Mouse (Mus musculus): ENCODE data around the gene Mcpt4. TPM values are rescaled to one million over a fixed set of nuclear protein-coding genes. Genes with fewer than 3 reads are reported as not detected.
"Not testable (repeated sequence)": the region's sequence is repeated elsewhere in the genome, so short reads cannot be mapped to it uniquely, and the experiment has no call there.

Mcpt4 gene
- polyA plus RNA-seq (2015; fragmentation: Nextera tagmentation; extraction: Ambion mirVana): 3.7 TPM in 2 replicates

DNA sequence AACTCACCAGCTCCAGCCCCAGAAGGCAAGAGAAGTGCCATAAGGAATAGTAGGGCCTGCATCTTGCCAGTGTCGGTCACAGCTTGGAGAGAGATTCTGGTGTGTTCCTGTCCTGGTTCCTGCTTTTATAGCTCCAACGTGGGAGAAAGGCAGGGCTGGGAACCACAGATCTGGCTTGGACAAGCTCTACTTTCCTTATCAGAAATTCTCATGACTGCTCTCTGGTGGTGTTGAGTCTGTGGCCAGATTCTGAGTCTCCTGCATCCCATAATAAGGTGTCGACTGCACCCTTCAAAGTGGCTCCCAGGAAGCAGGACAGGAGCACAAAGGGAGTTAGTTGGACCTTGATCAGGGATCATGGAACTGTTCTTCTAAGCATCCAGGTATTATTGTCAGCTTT is at the start of gene Mcpt4:
Gene Mcpt4, minus strand, starts transcription at position 101 of the 400 bp plus-strand sequence.
- H3K27ac ChIP-seq (replicated peaks); H3K4me2 ChIP-seq (replicated peaks; ENCODE audit: low read depth); DNase-seq (ENCODE audit: low spot score); H3K27me3 ChIP-seq (ENCODE audit: control insufficient read depth, insufficient read depth, low read length); ATAC-seq (ENCODE audit: low FRiP score, low TSS enrichment); H3K4me3 ChIP-seq (ENCODE audit: low read depth, low read length); H3K36me3 ChIP-seq (ENCODE audit: control insufficient read depth, insufficient read depth, low read length); H3K4me1 ChIP-seq (replicated peaks; ENCODE audit: control insufficient read depth, insufficient read depth); H3K9ac ChIP-seq (ENCODE audit: low read length); H3K9me3 ChIP-seq (ENCODE audit: control insufficient read depth, low read length): not testable (repeated sequence)
- 71% methylated on average over 3 of the region's 3 CpGs for WGBS

DNA sequence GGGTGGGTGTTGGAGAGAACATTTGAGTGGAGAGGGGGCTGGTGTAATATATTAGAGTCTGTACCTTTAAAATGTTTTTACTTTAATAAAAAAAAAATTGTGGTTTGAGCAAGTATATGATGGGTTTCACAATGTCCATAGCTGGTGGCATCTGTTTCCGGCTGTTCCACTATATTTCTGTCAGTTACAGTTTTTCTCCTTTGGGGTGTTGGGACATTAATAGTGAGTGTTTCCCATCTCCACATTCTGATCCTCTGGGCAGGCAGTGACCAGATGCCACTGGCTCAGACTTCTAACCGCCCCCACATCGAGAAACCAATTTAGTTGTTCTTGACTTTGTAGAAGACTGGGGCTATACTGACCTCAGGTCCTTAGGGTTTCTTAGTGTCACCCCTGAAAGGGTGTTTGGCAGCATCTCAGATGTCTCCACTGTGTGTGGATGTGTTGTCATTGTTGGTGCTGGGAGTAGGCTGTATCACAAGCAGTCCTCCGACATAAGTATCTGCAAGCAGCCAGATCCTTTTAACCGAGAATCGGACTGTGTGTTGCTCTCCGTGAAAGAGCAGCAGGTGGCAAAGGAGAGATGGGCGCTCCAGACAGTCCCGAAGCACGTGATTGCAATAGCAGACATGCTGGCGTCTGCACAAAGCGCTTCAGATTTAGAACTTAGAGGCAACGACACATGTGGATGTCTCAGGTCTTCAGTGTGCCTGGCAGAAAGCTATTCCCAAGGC is 43.5 kb upstream of the Mcpt4 start:
- WGBS: 72% methylated on average over 13 of the region's 13 CpGs
- TF ChIP-seq EP300 (optimal IDR thresholded peaks at IDR 0.05) (no peak), CTCF (IDR thresholded peaks at IDR 0.05; ENCODE audit: low read depth) (no peak)

DNA sequence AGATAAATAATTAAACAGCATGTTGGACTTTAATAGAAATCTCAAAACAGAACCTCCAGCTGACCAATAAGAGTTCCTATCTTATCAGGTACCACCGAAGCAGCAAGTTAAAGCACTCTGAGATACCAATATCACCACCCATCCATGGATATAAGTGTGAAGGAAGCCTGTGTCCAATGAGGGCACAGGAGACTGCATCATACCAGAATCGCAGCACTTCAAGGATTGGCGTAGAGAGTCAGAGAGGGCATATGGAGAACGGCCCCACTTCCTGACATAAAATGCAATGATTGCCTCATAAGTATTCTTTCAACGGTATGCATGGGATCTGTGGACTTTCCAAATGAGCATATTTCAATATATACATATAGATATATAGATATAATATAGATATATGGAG is 42.9 kb upstream of the Mcpt4 start:
- Histone ChIP-seq H3K9ac (ENCODE audit: low read length) (no peak overlapping the region), H3K36me3 (ENCODE audit: control insufficient read depth, insufficient read depth, low read length) (no peaks in the 10 kb centered on the region), H3K27ac (replicated peaks) (no peak overlapping the region), H3K27me3 (ENCODE audit: control insufficient read depth, insufficient read depth, low read length) (no peaks in the 10 kb centered on the region), H3K4me3 (ENCODE audit: low read depth, low read length) (no peak overlapping the region), H3K4me1 (replicated peaks; ENCODE audit: control insufficient read depth, insufficient read depth) (no peaks in the 10 kb centered on the region), H3K4me2 (replicated peaks; ENCODE audit: low read depth) (no peak overlapping the region), H3K9me3 (ENCODE audit: control insufficient read depth, low read length) (no peaks in the 10 kb centered on the region)
- DNase-seq (ENCODE audit: low spot score) (no peak), ATAC-seq (ENCODE audit: low FRiP score, low TSS enrichment) (no peak)
- no peak for TF ChIP-seq EP300 (optimal IDR thresholded peaks at IDR 0.05)
- no peak for TF ChIP-seq CTCF (IDR thresholded peaks at IDR 0.05; ENCODE audit: low read depth)
- whole genome bisulfite sequencing: 76% methylated on average over 5 of the region's 5 CpGs

More for the DNA sequence above, 43.5 kb upstream of the Mcpt4 start:
- Histone ChIP-seq H3K36me3 (ENCODE audit: control insufficient read depth, insufficient read depth, low read length) (no peaks in the 10 kb centered on the region), H3K9me3 (ENCODE audit: control insufficient read depth, low read length) (no peaks in the 10 kb centered on the region), H3K4me2 (replicated peaks; ENCODE audit: low read depth) (no peak overlapping the region), H3K27me3 (ENCODE audit: control insufficient read depth, insufficient read depth, low read length) (no peaks in the 10 kb centered on the region), H3K4me1 (replicated peaks; ENCODE audit: control insufficient read depth, insufficient read depth) (no peaks in the 10 kb centered on the region), H3K4me3 (ENCODE audit: low read depth, low read length) (no peak overlapping the region), H3K27ac (replicated peaks) (no peak overlapping the region), H3K9ac (ENCODE audit: low read length) (no peak overlapping the region)
- ATAC-seq (ENCODE audit: low FRiP score, low TSS enrichment) (no peak), DNase-seq (ENCODE audit: low spot score) (no peak)

DNA sequence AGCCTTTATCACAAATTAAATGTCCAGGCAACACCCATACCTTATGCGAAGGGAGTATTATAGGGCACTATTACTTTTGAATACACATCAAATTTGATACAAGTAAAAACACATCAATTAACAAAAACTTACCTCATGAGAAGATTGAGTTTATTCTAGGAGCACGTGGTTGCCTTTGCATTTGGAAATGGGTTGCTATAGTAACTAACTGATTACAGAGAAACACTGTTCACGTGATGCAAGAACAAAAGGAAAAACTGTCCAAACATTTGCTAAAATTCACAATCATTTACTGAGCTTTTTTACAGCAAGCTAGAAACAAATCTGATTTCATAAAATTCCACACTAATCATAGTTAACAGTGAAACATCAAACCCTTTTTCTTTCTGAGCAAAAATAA is 41.3 kb upstream of the Mcpt4 start:
- 56% methylated on average over 3 of the region's 3 CpGs for WGBS
- H3K27me3 ChIP-seq (ENCODE audit: control insufficient read depth, insufficient read depth, low read length): no peaks in the 10 kb centered on the region
- no peaks in the 10 kb centered on the region for H3K4me1 ChIP-seq (replicated peaks; ENCODE audit: control insufficient read depth, insufficient read depth)
- H3K9ac ChIP-seq (ENCODE audit: low read length): no peak overlapping the region
- no peak overlapping the region for H3K4me3 ChIP-seq (ENCODE audit: low read depth, low read length)
- no peak overlapping the region for H3K4me2 ChIP-seq (replicated peaks; ENCODE audit: low read depth)
- no peaks in the 10 kb centered on the region for H3K36me3 ChIP-seq (ENCODE audit: control insufficient read depth, insufficient read depth, low read length)
- no peaks in the 10 kb centered on the region for H3K9me3 ChIP-seq (ENCODE audit: control insufficient read depth, low read length)
- no peak for TF ChIP-seq CTCF (IDR thresholded peaks at IDR 0.05; ENCODE audit: low read depth)
- no peak for TF ChIP-seq EP300 (optimal IDR thresholded peaks at IDR 0.05)
- DNase-seq (ENCODE audit: low spot score) (no peak), ATAC-seq (ENCODE audit: low FRiP score, low TSS enrichment) (no peak)
- no peak overlapping the region for H3K27ac ChIP-seq (replicated peaks)

DNA sequence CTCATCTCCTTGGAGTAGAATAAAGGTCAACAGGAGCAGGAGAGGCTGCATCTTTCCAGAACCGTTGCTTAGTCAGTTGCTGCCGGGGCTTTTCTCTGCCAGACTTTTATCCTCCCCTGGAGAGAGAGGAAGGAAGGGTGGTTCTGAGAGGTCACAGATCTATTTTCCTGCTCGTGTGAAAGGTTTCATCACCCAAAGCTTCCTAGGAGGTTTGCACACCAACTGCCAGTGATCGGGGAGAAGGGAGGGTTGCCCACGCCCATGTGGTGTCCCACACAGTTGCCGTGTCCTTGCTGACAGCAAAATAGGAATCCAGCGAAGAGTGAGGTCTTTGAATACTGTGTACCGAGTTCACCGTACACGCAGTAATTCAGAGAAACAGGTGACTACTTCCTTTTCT is 40.3 kb upstream of the Mcpt4 start, which contains the start of gene Ctsg:
Gene Ctsg, minus strand, starts transcription at position 189 of the 400 bp plus-strand sequence.
- TF ChIP-seq CTCF (IDR thresholded peaks at IDR 0.05; ENCODE audit: low read depth): no peak
- no peak for TF ChIP-seq EP300 (optimal IDR thresholded peaks at IDR 0.05)
- H3K36me3 ChIP-seq (ENCODE audit: control insufficient read depth, insufficient read depth, low read length): no peaks in the 10 kb centered on the region
- no peak for ATAC-seq (ENCODE audit: low FRiP score, low TSS enrichment)
- no peaks in the 10 kb centered on the region for H3K4me1 ChIP-seq (replicated peaks; ENCODE audit: control insufficient read depth, insufficient read depth)
- no peak within 1 kb of the TSS for H3K4me2 ChIP-seq (replicated peaks; ENCODE audit: low read depth)
- H3K27me3 ChIP-seq (ENCODE audit: control insufficient read depth, insufficient read depth, low read length): no peaks in the 10 kb centered on the region
- WGBS: 57% methylated on average over 10 of the region's 10 CpGs
- H3K9ac ChIP-seq (ENCODE audit: low read length): no peak within 1 kb of the TSS
- H3K4me3 ChIP-seq (ENCODE audit: low read depth, low read length): no peak within 1 kb of the TSS
- DNase-seq (ENCODE audit: low spot score): no peak
- no peaks in the 10 kb centered on the region for H3K9me3 ChIP-seq (ENCODE audit: control insufficient read depth, low read length)
- no peak within 1 kb of the TSS for H3K27ac ChIP-seq (replicated peaks)

DNA sequence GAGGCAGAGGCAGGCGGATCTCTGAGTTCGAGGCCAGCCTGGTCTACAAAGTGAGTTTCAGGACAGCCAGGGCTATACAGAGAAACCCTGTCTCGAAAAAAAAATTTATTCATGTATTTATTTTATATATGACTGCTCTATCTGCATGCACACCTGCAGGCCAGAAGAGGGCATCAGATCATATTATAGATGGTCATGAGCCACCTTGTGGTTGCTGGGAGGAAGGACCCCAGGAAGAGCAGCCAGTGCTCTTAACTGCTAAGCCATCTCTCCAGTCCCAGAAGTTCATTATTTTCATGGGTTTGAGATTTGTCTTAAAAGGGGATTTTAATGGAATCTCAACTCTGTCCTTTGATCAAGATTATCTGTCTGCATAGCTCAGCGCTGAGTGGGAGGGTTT is 36.8 kb upstream of the Mcpt4 start:
- TF ChIP-seq EP300 (optimal IDR thresholded peaks at IDR 0.05): no peak
- peak; percentile 74 for TF ChIP-seq CTCF (IDR thresholded peaks at IDR 0.05; ENCODE audit: low read depth)
- H3K36me3 ChIP-seq (ENCODE audit: control insufficient read depth, insufficient read depth, low read length): no peaks in the 10 kb centered on the region
- H3K4me3 ChIP-seq (ENCODE audit: low read depth, low read length): no peak overlapping the region
- no peaks in the 10 kb centered on the region for H3K27me3 ChIP-seq (ENCODE audit: control insufficient read depth, insufficient read depth, low read length)
- H3K4me2 ChIP-seq (replicated peaks; ENCODE audit: low read depth): no peak overlapping the region
- H3K9ac ChIP-seq (ENCODE audit: low read length): no peak overlapping the region
- H3K4me1 ChIP-seq (replicated peaks; ENCODE audit: control insufficient read depth, insufficient read depth): no peaks in the 10 kb centered on the region
- ATAC-seq (ENCODE audit: low FRiP score, low TSS enrichment) (no peak), DNase-seq (ENCODE audit: low spot score) (no peak)
- no peak overlapping the region for H3K27ac ChIP-seq (replicated peaks)
- 76% methylated on average over 4 of the region's 4 CpGs for WGBS
- no peaks in the 10 kb centered on the region for H3K9me3 ChIP-seq (ENCODE audit: control insufficient read depth, low read length)

All from stomach, postnatal 0 days (tissue).